Mouse (Mus musculus) kidney, adult 2 months (tissue): ENCODE measurements around the gene Nat8f4. TPM values are rescaled to one million over a fixed set of nuclear protein-coding genes. Genes with fewer than 3 reads are reported as not detected.

ENCODE experiments used
- DNase-seq: peaks from one replicate; pipeline ENCODE4 v3.0.0; 2021
- H3K27ac ChIP-seq: fragments of 200-500 bp; 2 replicates; pipeline ENCODE4 v1.5.1; 2012; ENCODE audit warnings: low read depth, low read length, control low read depth, inconsistent platforms; ENCODE audit not compliant: insufficient read depth
- H3K27me3 ChIP-seq: fragments of 200-500 bp; replicated peaks from 2 replicates; pipeline ENCODE4 v1.6.1; 2012; ENCODE audit warnings: mild to moderate bottlenecking, moderate library complexity, low read length, inconsistent platforms; ENCODE audit not compliant: control insufficient read depth, insufficient read depth
- H3K36me3 ChIP-seq: fragments of 200-500 bp; 2 replicates; pipeline ENCODE4 v1.6.1; 2012; ENCODE audit warnings: mild to moderate bottlenecking, moderate library complexity, low read length, inconsistent platforms; ENCODE audit not compliant: control insufficient read depth, insufficient read depth
- H3K4me1 ChIP-seq: fragments of 200-500 bp; 2 replicates; pipeline ENCODE4 v1.6.1; 2011; ENCODE audit warnings: low read length; ENCODE audit not compliant: control insufficient read depth, insufficient read depth
- H3K4me3 ChIP-seq: fragments of 200-500 bp; 2 replicates; pipeline ENCODE4 v1.5.1; 2011; ENCODE audit warnings: mild to moderate bottlenecking, low read depth, low read length, control low read depth; ENCODE audit not compliant: insufficient read depth
- CTCF ChIP-seq: fragments of 200-500 bp; conservative IDR thresholded peaks from 2 replicates; pipeline ENCODE4 v1.5.1; 2011; ENCODE audit warnings: low read depth, mild to moderate bottlenecking, control low read depth, low read length, moderate library complexity, mixed read lengths; ENCODE audit not compliant: insufficient read depth, insufficient read length
- POLR2A ChIP-seq: fragments of 200-500 bp; IDR thresholded peaks from one replicate; pipeline ENCODE4 v1.6.1; 2011; ENCODE audit warnings: low read depth, low read length, control low read depth
- WGBS: fragments of 180-500 bp; shearing (Covaris S2); methylation state at CpG from one replicate; pipeline ENCODE4 v1.1.7; 2018; 5-methylcytosine and 5-hydroxymethylcytosine counted together
- polyA plus RNA-seq: library from polyadenylated mRNA; depleted of rRNA; stranded (reverse); fragments of >200 nt; gene quantifications from 2 replicates; pipeline ENCODE4 v1.2.3, GENCODE M21; 2012

The Nat8f4 gene
- polyA plus RNA-seq, 1 experiment, result 5.2 TPM

DNA sequence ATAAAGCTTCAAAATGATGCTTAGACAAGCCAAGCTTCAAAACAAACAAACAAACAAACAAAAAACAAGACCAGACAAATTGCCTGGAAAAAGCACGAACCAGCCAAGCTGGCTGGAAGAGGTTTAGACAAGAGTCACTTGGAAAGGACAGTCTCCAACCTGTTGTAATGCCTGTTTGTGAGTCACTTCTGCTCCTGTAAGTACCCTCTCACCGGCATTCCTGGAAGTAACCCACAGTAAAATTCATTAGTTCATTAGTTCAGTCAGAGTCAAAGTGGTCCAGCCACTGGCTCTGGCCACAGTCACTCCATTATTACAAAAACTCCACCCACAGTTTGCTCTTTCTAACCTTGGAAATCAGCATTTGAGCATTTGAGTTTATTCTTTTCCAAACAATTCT lies 40.8 kb downstream of the Nat8f4 start:
- no peak overlapping the region for H3K27ac ChIP-seq
- H3K4me3 ChIP-seq, result no peak overlapping the region
- TF ChIP-seq CTCF (no peak), POLR2A (no peak)
- peaks cover 18% of the 10 kb centered on the region for H3K4me1 ChIP-seq
- H3K27me3 ChIP-seq, result no peaks in the 10 kb centered on the region
- 83% methylated on average over 2 of the region's 2 CpGs for WGBS
- no peak for DNase-seq
- H3K36me3 ChIP-seq, result no peaks in the 10 kb centered on the region

DNA sequence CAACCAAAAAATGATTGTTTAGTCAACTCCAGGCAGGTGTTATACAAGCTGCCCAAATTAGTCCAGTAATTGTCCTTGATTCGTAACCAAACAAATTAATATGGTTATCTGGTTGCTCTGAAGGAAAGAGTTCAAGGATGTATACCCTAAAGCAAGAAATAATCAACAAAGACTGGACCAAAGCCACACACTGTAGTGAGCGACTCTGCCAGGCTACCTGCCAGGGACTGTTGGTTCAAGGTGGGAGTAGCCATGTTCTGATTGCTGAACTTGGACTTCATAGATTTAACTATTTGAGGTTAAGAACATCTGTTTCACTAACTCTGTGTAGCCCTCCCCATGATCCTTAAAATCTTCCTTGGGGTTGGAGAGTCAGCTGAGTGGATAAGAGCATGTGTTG lies 41.5 kb downstream of the Nat8f4 start:
- WGBS, result 54% methylated on average over 2 of the region's 2 CpGs
- TF ChIP-seq CTCF (no peak), POLR2A (no peak)
- Histone ChIP-seq H3K4me1 (peaks cover 11% of the 10 kb centered on the region), H3K36me3 (no peaks in the 10 kb centered on the region), H3K27me3 (no peaks in the 10 kb centered on the region), H3K27ac (no peak overlapping the region), H3K4me3 (no peak overlapping the region)
- no peak for DNase-seq

DNA sequence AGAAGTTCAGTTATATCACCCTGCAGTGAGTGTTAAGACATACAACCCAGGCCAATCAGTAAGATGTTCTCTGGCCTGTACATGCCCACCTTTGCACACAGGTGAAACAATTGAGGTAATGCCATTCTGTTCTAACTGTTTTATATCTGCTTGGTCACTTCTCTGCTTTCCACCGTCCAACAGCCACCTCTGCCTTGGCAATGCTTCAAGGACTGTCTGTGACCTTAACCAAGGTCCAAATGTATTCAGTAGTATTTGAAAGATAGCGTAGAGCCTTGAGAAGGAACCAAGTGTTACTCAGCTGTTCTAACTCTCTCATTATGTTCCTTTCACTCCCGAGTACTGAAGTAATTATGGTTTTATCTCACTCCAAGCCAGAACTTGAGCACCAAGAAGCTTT lies 42.1 kb downstream of the Nat8f4 start:
- Histone ChIP-seq H3K36me3 (no peaks in the 10 kb centered on the region), H3K27ac (no peak overlapping the region), H3K4me3 (no peak overlapping the region), H3K27me3 (no peaks in the 10 kb centered on the region), H3K4me1 (peaks cover 8% of the 10 kb centered on the region; the same call in 1 of the 2 replicates)
- TF ChIP-seq CTCF (no peak), POLR2A (no peak)
- peak; percentile 81 for DNase-seq
- WGBS, result 27% methylated on average over 3 of the region's 3 CpGs

GRCm38 (mm10) chr6:85861247-85861646 lies 43.4 kb downstream of the Nat8f4 start:
- peak; percentile 47 for DNase-seq
- no peaks in the 10 kb centered on the region for H3K27me3 ChIP-seq
- no peak overlapping the region for H3K4me3 ChIP-seq
- H3K27ac ChIP-seq, result no peak overlapping the region
- peaks cover 8% of the 10 kb centered on the region; the same call in 1 of the 2 replicates for H3K4me1 ChIP-seq
- no peaks in the 10 kb centered on the region for H3K36me3 ChIP-seq
- WGBS, result 82% methylated on average over 3 of the region's 3 CpGs
- TF ChIP-seq CTCF, result no peak
- TF ChIP-seq POLR2A, result no peak

DNA sequence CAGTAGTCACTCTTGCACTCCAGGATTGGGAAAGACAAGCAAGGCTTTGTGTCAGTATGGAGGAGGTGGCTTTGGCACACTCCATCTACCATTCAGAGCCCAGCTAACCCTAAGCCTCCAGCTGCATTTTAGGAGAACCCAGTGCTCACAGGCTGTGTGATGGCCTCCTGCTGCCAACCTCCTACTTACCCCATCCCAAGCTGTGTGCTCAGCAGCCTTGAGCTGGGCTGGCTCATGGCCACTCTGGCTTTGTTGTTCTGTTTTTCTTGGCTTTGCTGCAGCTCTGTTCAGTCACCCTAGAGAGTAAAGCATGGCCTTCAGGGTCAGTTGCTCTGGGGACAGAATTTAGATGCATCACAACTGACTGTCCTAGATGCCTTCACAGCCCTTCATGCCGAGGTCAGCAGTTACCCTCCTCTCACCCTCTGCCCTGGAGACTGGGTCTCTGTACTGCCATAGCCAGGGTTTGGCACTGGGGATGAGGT lies 48.4 kb downstream of the Nat8f4 start:
- H3K36me3 ChIP-seq, result no peaks in the 10 kb centered on the region
- no peak overlapping the region for H3K27ac ChIP-seq
- H3K4me3 ChIP-seq, result no peak overlapping the region
- 34% methylated on average over 1 of the region's 1 CpGs for WGBS
- H3K27me3 ChIP-seq, result no peaks in the 10 kb centered on the region
- TF ChIP-seq CTCF (no peak), POLR2A (no peak)
- H3K4me1 ChIP-seq, result peaks cover 5% of the 10 kb centered on the region; the same call in 1 of the 2 replicates
- peak; percentile 91 for DNase-seq

DNA sequence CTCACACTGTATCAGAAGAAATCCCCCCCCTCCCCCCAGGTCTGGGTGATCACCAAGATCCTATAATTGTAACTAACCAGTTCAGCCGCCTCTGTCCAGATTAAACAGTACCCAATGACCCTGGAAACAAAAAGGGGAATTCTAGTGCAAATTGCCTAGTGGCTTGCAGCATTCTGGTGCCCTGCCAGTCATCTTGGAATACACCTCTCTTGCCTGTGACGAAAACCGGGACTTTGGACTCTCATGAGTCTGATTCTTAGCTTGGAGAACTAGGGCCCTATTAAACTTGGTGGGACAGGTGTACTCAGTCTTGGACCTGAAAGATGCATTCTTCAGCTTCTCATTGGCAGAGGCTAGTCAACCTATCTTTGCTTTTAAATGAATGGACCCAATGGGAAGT lies 51.2 kb downstream of the Nat8f4 start:
- H3K4me1 ChIP-seq, result peaks cover 9% of the 10 kb centered on the region; the same call in 1 of the 2 replicates
- no peak for TF ChIP-seq CTCF
- TF ChIP-seq POLR2A, result no peak
- 29% methylated on average over 3 of the region's 3 CpGs for WGBS
- no peak overlapping the region for H3K4me3 ChIP-seq
- DNase-seq, result peak; percentile 92
- no peak overlapping the region for H3K27ac ChIP-seq
- no peaks in the 10 kb centered on the region for H3K27me3 ChIP-seq
- no peaks in the 10 kb centered on the region for H3K36me3 ChIP-seq

GRCm38 (mm10) chr6:85851062-85851773 lies 53.5 kb downstream of the Nat8f4 start:
- DNase-seq, result peak; percentile 58

More at GRCm38 (mm10) chr6:85851062-85851773, 53.5 kb downstream of the Nat8f4 start:
- no peak for TF ChIP-seq POLR2A
- TF ChIP-seq CTCF, result no peak
- 76% methylated on average over 7 of the region's 7 CpGs for WGBS
- Histone ChIP-seq H3K27ac (no peak overlapping the region), H3K4me3 (no peak overlapping the region), H3K27me3 (no peaks in the 10 kb centered on the region), H3K36me3 (no peaks in the 10 kb centered on the region), H3K4me1 (peaks cover 9% of the 10 kb centered on the region; the same call in 1 of the 2 replicates)
